Mouse (Mus musculus) inflammation-experienced regulatory T-cells, adult 6 months (primary cell): ENCODE data around the gene Dusp18. TPM values are rescaled to one million over a fixed set of nuclear protein-coding genes. Genes with fewer than 3 reads are reported as not detected.
"Not testable (repeated sequence)": the region's sequence is repeated elsewhere in the genome, so short reads cannot be mapped to it uniquely, and the experiment has no call there.

Experiments
- ATAC-seq: one replicate; pipeline ENCODE4 v1.8.0; 2017
- polyA plus RNA-seq, 3 experiments: library from polyadenylated mRNA; unstranded; fragments of 100-300 nt; shearing (Covaris generic); gene quantifications; one replicate each; pipeline ENCODE4 v1.2.1; 2017

The Dusp18 gene
- polyA plus RNA-seq, 3 experiments from 2014 or later: 0.21 to 0.32 TPM; not detected in 1

DNA sequence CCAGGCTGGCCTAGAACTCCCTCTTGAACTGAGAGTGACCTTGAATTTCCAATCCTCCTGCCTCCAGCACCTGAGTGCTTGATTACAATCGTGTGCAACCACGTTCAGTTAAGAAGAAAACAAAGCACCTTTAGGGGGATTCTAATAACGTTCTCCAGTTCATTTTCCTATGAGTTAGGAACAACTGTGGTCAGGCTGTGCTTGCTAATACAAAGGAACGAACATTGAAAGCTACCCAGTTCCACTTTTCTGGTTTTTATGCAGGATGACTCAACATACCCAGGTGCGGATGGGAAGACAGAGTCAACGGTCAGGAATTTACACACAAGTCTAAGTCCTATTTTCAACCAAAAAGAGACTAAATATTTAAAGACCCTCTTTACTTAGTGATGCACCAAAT, 1.1 kb upstream of the Dusp18 start:
- ATAC-seq: no peak

DNA sequence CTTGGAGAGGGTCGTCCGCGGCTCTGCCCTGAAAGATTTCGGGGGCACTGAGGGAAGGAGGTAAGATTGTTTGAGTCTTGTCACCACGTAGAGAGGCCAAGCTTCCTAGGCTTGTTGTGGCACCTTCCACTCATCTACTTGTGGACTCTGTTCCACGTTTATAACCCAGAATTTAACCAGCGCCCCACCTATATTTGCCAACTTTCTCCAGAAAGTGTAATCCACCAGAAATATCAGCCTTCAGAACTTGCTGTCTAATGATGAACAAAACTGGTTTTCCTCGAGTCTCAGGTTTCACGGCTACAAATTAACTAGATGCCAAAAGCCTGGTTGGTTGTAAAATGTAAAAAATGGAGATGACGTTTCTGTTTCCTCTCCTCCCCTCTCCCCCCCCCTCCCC, 418 bp downstream of the Dusp18 start:
- no peak for ATAC-seq

DNA sequence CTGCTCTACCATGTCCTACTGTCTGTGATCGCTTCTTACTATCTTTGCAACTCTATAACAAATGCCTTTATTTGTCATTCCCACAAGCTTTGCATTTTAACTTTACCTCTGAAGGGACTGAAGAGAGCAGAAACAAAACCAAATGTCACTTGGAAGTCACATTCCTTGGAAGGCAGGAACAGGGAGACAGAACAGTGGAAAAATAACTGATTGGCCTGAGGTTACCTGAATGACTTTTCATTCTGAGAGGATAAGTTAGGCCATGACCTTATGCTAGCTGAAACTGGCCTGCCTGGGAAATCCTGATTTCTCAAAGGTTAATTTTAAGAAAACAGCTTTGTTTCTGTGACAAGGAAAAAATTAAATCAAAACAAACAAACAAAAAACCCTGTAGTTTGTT, 893 bp downstream of the Dusp18 start:
- ATAC-seq: no peak

DNA sequence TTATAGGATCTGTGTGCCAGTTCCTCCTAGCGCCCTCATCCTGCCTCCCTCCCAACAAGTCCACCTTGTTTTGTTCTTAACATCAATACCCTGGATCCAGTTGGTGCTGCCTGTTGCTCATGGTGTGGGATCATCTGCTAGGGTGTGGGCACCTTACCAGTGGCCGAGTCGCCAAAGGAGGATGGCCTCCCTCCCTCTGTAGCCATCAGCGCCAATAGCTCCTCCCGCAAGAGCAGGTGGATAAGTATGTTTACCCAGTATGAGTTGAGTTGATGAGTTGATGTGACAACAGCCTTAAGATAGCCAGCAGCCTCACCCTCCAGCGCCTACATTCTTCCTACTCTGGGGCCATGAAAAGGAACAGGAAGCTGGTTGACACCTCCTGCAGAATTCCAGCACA, 5.3 kb downstream of the Dusp18 start:
- ATAC-seq: no peak

DNA sequence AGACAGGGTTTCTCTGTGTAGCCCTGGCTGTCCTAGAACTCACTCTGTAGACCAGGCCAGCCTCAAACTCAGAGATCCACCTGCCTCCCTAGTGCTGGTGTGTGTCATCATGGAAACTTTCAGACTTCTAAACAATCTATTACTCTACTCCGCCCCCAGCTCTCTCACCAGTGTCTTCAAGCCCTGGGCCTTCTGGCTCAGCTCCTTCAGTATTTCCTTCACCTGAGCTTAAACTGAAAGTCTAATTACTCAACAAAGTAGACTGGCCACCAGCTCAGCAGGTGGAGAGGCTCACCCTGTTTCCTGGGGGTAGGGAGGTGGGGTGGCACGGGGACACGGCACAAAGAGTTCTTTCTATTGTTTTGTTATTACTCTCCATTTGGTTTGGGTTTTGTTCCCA, 7.5 kb downstream of the Dusp18 start:
- peak; percentile 28 for ATAC-seq

DNA sequence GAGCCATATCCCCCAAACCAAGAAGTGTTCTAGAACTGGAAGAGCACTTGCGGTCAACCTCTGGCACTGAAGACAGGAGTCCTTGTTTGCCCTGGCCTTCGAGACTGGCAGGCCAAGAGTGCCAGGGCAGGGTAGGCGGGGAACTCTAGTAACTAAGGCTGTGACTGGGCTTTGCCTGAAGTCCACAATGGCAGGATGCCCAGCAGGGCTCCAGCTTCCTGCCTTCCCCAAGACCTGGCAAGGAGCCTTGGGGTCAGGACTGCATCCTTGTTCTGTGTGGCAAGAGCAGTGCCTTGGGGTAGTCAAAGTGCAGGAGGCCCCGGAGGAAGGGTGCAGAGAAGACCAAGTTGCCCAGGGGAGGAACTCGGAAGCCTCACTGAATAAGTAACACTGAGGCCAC, 8.0 kb downstream of the Dusp18 start:
- no peak for ATAC-seq

DNA sequence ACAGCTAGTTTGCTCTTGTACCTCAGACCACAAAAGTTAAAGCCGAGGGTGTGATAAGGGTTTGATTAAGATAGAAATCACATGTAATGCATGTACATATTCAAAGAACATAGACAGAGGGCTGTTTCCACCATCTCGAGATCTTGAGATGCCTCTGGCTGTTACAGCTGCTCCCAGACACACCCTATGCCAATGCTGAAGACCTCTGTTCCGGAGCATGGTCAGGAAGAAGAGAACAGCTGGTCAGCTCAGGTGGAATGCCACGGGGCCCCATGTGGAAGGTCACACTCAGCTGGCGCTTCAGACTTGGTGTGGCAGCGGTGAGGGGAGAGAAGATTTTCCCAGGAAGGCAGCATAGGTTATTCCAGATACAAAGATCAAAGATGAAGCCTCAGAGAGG, 9.6 kb downstream of the Dusp18 start:
- no peak for ATAC-seq

DNA sequence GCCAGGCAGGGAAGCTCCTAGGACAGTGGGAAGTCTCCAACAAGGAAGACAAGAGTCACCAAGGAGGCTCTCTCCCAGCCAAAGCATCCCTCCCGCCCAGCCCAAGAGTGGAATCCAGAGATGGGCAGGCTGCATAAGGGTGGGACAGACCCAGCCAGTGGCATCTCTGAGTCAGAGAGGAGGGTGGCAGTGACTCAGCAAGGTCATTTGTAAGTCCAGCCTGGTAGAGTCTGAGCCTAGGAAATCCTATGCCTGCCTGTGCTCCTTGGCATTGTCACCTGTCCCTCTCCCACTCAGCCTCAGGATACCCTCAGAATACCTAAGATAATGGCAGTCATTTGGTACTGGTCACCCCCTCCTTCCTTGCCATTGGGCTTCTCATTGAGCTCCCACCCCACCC, 10.4 kb downstream of the Dusp18 start:
- no peak for ATAC-seq

DNA sequence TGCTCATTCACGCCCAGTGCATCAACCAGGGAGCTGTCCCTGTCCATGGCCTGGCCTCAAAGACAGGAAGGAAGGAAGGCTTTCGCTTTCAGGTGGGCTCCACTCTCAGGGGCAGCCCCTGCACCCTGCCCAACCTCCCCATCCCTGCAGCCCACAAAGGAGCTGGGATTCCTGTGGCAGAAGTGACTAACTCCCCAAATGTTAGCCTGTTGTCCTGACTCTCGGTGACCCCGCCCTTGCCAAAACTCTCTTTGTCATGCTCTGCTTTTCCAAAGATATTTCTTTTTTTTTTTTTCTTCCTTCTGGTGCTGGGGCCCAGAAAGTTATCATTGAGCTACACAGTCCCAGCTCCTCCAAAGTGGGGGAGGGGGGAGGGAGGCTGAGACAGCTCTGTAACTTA, 14.2 kb downstream of the Dusp18 start:
- no peak for ATAC-seq

DNA sequence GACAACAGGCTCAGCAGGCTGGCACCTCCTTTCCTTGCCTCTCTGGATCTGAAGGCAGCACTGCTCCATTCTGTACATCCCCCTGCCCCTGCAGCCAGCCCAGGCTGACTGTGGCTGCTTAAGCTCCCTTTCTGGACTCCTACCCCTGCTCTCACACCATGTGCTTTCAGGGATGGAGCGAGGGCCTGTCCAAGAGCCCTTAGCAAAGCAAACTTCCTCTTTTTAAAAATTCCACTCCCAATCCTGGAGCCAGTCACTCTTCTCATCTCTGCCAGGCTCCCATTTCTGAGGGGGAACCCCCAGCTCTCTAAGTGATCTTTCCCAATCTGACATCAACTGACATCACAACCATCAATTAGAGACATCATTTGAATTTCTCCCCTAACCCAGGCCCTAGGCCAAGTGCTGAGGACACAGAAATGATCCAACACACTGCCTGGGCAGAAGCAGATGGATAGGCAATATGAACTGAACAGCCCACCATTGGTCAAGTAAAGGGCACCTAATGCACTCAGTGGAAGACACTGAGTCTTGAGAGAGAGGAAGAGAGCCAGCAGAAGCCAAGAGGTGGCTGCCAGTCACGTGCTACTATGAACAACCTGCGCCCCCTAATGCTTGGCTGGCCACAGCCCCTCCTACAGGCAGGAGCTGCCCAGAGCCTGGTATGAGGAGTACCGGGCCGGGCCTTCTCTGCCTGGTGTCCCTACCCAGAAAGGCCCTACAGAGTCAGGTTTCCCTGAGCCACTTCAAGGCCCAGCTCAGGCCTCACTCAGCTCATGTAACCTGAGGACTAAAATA, 15.7 kb downstream of the Dusp18 start:
- no peak for ATAC-seq

DNA sequence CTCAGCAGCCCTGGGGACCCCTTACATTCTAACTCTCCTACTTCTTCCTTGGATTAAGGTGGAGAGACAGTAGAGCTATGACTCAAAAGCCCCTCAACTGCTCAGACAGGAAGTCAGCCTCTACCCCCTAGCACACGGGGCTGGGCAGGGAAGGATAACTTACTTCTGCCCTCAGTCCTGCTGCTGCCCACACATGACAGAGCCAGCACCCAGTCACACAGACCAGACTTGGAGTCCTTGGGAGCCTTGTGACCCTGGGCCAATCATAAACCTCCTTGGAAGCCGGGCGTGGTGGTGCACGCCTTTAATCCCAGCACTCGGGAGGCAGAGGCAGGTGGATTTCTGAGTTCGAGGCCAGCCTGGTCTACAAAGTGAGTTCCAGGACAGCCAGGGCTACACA, 16.4 kb downstream of the Dusp18 start:
- ATAC-seq: not testable (repeated sequence)

DNA sequence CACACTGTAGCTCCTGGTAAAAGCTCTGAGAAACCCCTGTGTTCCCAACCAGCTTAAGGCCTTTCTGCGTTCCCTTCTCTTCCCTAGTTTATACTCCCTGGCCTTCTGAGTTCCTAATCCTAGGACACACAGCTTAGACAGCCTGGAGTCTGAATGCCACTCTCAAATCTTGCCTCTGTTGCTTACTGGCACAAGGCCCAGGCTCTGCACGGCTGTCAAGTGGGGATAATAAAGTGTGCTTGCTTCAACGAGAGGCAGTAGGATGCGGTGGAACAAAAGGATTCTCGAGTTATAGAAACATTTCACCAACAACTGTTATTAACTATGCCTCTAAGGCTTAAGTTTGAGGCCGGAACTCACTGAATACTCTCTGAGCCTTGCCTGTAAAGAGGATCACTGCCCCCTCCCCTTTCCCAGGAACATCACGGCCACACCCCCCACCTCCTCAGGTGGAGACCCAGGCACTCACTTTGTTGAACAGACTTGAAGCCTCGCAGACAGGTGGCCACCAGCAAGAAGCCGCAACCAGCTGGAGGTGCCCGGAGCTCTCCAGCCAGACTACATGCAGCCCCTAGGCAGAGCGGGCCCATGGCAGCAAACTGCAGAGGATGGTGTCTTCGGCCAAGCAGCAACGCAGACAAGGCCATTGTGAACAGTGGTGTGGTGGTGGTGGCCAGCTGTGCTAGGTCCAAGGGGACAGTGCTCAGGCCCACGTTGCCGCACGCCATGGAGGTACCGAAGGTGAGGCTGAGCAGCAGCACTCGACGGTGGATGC, 17.2 kb downstream of the Dusp18 start:
- no peak for ATAC-seq

DNA sequence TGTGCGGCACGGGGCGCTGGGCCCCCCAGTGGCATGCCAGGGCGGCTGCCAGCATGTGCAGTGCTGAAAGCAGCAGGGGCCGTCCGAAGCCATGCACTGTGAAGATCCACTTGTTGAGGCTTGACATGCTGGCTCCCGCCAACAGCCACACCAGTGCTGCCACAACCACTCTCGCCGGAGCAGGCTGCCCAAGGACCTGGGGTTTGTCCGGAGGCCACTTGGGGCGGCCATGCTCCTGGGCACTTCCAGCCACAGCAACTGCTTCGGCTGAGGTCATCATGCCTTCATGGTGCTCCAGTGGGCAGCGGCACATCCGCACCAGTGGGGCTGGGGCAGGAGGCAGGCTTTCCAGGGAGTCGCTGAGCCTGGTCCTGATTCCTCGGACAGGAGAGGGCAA, 17.8 kb downstream of the Dusp18 start:
- ATAC-seq: no peak

DNA sequence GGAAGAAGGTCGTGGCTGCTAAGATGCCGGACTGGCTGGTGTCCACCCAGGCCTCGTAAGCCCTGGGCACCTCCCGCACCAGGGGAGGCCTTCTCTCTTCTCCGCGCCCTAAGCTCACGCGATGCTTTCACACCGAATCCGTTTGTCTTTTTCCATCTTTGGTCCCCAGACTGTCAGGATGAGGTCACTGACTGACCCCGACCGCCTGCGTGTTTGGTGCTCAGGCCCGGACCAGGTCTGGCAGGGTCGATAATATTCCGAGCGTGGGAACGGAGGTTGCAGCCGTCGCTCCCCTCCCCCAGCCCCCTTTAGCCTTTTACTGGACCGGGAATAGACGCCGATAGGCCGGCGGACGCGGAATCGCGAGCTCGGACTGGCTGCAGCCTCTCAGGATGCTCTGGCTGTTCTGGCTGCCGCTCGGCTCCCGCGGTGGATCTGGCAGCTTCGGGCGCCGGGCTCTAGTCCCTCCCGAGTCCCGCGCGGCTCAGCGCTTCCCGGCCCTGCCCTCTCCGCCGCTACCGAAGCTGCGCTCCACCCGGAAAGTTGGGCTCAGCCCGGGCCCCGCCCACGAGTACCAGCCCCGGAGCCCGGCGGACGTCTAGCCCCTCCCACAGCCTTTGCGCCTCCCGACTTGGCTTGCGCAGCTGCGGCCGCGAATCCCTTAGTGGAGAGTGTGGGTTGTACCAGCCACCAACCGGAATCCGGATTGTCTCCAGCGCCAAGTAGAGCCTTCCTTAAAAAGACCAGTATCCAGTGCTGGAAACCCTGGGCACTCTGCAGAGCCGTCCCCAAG, 18.5 kb downstream of the Dusp18 start:
- ATAC-seq: peak; percentile 80

DNA sequence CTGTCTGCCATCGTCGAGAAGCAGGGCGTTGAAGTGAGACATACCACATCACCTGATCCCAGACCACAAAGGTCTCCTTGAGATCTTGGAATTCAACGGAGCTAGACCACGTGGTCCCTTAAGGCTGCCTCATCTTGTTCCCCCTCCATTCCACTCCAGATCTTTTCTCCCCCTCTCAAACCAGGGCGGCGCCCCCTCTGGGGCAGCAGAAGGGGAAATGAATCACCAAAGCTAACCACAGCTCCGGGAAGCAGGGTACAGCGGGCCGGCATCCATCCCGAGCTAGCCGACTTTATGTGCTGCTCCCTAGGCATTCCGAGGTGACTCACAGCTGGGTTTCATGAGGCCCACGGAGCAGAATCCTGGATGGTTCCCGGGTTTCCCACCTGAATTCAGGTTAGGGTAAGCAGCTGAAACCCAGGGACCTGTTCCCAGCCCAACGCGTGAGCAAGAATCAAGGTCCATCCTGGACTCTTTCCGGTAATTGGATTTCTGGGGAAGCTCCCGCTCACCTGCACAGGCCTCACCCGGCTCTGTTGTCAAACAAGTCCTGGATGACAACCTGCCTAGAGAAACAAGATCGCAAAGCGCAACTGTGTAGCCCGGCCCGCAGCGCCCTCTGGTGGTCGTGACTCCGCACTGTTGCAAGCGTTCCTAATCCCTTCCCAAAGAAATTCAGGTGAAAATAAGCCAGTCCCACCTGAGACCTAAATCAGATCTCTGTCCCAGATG, 19.2 kb downstream of the Dusp18 start, which contains the start of gene Slc35e4:
Slc35e4 (minus strand) TSS at position 556 of the 732 bp plus-strand sequence.
- peak; percentile 62 for ATAC-seq

DNA sequence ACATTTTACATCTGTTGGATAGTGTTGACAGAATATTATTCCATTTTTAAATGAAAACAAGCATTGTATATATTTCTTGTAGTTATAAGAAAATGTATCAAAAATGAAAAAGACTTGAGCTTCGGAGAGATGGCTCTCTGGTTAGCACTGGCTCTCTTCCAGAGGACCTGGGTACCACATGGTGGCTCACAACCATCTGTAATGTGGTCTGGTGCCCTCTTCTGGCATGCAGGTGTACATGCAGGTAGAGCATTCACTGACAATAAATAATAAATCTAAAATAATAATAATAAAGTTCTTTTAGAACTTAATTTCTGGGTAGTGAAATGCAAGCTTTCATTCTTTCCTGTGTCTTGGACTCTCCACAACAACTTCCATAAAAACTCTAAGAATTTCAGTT, 23.7 kb downstream of the Dusp18 start:
- ATAC-seq: no peak

DNA sequence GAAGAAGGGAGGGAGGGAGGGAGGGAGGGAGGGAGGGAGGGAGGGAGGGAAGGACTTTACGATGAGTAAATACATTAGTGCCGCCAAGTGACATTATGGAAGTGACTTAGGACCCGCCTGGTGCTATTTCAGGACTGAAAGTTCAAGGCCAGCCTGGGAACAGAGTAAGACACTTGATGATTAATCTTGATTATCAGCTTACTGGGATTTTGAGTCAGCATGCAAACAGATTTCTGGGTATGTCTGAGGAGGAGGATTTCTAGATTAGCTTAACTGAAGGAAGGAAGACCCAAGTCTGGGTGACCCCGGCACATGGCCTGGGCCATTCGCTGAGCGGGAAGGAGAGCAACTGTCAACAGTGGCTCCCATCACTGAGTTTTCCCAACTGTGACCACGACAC, 25.4 kb downstream of the Dusp18 start:
- ATAC-seq: no peak

DNA sequence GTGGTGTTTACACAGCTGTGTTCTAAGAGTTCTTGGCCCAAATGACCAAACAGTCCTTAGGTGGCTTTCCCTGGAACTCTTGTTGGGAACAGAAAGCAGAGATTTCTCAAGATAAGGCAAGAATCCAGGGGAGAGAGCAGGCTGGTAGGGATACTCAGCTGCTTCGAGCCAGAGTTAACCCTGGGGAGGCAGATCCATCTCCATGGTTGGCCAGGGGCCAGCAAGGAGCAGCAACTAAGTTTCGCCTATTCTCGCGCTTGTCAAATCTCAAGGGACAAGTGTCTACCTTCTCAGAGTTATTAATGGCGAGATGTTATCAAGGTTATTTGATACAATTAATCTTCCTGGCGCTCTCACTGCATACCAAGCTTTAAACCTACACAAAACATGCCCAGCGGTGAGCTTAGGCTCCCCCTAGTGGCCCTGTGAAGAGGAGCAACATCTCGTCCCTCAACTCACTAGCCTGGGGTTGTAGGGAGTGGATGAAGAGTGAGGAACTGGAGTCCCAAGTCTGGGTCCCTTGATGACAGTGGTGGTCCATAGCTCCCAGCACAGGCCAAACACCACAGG, 26.3 kb downstream of the Dusp18 start:
- peak; percentile 80 for ATAC-seq

DNA sequence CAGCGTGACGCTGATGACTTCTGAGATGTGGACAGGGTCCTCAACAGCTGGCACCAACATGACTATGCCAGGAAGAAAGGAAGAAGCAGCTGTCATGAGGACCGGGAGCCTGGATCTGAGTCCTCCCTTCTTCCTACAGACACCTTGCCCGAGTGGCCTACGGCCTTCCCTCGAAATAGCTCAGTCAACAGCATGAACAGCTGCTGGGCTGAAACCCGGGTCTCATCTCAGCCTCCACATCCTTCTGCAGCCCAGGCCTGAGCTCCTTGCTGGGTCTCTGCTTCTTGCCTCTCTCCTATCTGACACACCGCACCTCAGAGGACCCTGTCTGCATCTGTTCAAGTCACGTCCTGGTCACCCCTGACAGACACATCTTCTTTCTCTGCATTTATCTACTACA, 27.1 kb downstream of the Dusp18 start:
- ATAC-seq: no peak

DNA sequence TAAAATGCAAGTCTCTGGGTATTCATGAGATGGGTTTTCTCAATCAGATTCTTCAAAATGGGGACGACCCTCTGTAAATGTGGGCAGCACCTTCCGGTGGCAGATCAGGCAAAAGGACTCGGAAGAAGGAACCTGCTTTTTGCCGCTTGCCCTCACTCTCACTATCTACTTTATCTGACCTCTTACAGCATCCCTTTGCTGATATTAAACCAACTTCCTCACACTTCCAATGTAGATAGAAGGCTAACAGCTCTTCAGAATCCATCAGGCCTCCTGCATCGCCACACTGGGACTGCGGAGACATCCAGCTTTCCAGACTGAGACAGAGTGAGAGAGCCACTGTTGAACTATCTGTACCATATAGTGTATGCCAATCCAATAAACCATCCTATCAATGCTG, 27.7 kb downstream of the Dusp18 start:
- no peak for ATAC-seq

DNA sequence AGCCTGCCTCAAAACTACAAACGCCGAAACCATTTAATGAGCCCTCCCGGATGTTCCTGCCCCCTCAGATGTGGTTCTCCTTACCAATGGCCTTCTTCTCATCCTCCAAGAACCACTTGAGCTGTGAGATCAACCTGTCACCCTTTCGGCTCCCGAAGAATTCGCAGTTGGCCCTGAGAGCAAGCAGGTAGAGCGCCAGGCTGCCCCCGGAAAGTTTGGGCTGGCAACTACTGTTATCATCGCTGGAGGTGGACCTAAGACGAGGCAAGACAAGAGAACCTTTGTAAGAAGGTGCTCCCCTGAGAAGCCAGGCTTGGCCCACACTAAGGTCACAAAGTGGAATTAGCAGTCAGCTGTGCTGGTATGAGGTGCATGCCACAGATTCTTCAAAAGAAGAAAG, 30.9 kb downstream of the Dusp18 start:
- no peak for ATAC-seq

DNA sequence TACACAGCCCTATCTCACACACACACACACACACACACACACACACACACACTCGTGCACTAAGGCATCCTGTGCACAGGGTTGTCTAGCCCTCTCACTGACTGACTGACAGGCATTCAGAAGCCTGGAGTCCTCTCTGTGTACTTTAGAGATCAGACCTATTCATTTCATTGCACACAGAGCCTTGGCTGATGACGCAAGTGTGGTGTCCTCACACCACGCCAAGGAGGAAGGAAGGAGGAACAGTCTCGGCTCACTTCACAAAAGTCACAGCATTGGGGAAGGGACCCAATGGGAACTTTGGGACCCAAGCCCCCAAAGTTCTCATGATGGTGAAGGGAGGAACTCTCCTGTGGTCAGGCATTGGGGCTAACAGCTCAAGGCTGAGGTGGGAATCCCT, 35.0 kb downstream of the Dusp18 start:
- ATAC-seq: no peak
